Mouse (Mus musculus) cerebellum, adult 11 months (tissue): ENCODE measurements around the gene Gm128.

ENCODE experiments used
- DNase-seq: peaks from one replicate; pipeline ENCODE4 v3.0.0; 2022

The Gm128 gene

DNA sequence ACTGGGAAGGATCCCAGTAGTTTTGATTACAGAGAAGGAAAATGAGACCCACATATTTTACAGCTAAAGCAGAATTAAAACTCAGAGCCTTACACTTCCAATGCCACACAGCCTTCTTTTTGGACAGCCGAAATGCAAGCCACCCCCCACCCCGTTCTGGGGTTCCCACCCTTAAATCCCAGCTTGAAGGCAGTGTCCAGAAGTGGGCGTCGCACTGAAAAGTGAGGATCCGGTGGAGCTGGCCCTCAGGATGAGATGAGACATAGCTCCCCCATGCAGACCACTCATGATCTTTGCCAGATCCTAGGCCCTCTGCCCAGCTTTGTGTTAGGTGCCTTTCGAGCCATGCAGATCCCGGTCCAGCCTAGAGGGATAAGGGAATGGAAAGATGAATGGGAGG lies at the start of gene Gm128:
Gm128 (minus strand) TSS at position 101 of the 400 bp plus-strand sequence.
- no peak for DNase-seq

DNA sequence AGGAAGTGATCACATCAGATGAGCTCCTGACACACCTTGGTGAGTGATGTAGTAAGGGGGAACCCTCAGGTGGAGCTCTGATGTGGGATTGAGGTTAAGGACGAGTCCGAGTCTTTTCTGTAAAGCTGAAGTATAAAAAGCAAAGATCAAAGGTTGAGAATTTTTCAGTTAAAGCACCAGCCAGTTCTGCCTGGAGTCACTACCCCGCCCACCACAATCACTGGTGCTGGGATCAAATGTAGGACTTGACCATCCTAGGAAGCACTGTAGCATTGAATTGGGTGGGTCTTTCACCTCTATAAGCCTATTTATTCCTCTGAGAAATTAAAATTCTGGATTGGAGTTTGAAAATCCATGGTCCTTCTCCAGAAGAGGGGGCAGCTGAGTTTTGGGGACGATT lies 49.6 kb upstream of the Gm128 start:
- no peak for DNase-seq

DNA sequence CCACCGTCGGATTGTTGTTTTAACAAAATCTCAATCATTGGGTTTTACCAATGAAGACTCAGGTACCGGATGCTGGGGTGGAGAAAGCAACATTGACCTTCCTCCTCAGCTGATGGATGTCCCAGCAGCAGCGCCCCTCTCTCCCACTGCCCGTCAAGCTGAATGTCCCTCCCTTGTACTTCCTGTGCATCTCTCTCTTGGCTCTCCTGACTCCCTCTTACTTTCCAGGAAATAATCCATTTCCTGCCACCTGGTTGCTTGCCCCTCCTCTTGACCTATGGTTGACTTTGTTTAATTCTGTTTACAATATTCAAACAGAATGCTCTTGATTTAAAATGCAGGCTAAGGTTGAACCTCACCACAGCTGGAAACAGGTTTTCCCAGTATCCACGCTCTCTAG lies 48.8 kb upstream of the Gm128 start:
- DNase-seq = no peak

DNA sequence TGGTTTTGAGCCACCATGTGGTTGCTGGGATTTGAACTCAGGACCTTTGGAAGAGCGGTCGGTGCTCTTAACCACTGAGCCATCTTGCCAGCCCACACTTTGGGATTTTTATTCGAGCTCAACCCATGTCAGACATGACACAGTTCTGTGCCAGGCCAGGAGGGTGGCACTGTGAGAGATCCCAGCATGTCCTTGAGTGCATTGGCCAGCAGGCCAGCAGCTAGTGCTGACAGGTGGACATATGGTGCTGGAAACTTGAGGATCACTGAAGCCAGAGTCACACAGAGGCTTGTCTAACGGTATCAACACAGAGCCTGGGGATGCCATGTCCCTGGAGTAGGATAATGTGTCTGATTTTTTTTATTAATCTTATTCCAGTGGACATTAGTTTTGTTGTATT lies 48.0 kb upstream of the Gm128 start:
- DNase-seq = peak; percentile 80

DNA sequence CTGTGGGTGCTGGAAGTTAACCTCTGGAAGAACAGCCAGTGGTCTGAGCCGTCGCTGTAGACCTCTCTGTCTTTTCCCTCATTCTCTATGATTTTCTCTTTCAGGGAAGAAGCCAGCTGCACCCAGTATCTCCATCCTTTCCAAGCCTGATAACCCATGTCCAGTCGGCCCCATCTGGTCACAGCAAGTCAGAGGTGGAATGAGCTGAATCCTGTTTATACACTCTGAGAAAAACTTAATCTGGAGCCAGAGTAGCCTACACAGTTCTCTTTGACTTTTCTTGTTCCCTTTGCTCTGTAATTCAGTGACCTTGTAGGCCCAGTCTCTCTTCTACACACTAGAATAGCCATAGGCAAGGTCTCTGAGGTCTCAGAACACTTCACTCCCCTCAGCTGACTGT lies 46.1 kb upstream of the Gm128 start:
- no peak for DNase-seq

DNA sequence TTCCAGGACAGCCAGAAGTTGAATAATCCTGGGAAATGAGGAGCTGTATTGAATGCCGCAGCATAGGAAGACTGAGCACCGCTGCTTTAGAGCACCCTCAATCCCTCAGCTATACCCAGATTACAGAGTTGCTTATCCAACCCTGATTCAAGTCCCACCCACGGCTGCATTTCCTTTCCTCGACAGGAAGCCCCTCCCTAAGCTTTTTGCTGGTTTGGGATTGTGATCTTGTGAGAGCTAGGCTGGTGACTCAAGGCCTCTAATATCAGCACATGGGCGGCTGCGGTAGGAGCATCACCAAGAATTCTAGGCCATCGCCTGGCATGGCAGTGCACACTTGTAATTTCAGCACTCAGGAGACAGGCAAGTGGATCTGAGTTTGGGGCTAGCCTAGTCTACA lies 45.1 kb upstream of the Gm128 start:
- DNase-seq = no peak

DNA sequence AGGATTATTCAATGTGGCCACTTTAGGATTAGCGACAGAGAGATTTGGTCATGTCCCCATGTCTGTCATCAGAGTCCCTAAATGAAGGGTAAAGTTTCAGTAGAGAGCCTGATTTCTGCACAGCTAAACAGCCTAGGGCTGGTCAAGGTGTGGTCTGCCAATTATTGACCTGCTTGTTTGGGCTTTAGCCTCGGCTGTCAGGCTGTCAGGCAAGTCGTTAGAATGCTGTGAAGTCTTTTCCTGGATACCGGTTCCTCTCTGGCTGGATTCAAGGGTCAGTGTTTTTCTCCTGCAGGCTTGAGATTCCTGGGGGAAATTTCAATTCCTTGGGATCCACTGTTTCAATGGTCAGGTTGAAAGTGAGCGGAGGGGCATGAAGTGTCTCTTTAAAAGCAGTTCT lies 44.6 kb upstream of the Gm128 start:
- no peak for DNase-seq

DNA sequence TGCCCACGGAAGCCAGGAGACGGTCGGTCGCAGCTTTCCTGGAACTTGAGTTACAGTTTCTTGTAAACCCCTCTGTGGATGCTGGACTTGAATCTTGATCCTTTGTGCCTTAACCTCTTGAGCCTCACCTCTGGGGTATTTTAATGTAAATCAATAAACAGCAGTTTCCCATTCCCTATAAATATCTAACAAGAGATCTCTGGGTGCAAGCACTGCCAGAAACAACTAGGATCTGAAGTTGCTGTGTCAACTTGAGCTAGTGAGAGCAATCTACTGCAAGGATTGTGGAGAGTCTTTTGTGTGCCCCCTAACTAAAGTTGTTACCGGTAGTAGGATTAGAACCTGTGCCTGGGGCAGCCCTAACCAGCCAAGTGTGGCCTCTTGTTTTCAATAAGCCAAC lies 44.0 kb upstream of the Gm128 start:
- DNase-seq = no peak

DNA sequence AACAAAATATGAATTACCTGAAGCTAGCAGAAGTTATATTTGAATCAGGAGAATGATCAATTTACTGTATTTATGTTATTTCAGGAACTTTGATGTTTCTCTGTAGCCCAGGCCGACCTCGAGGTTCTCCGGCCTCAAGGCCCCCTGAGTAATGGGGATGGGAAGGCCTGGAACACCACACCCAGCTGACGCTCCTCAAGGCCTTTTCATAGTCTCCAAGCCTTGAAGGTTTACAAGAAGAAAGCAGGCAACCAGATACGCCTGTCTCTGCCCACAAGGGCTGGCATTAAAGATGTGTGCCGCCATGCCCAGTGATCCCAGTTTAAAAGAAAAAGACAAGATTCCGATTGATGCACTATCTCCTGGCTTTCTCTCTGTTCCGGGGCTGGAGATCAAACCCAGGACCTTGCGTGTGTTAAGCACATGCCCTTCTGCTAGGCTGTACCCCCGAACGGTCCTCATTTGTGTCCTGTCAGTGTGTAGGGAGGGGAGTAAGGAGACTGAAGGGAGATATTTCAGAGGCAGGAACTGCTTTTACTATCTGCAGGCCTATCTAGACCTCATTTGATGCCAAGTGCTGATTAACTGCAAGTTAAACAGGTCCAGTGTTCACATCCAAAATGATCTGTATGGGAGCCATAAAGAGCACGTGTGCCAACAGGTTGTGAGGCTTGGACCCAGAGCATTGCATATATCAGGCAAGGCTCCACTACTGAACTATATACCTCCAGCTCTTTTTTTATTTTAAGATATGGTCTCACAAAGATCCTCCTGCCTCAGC lies 43.3 kb upstream of the Gm128 start:
- DNase-seq = no peak

DNA sequence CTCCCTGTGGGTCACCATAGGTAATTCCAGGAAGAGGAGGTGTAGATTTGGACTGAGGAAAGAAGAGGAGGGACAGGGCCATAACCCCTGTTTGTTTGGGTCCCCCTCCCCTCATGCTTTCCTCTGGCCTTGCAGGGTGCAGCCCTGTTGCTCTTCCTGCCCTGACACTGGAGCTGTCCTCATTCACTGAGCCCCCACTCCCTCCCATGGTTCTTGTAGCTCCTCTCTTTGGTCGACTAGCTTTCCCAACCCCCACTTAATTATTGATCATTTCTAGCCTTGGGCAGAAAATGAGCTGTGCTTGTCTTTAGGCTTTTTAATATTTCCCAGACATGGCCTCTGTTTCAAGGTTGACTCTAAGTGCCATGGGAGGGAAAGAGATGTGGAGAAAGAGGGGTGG lies 42.7 kb upstream of the Gm128 start:
- DNase-seq = no peak

DNA sequence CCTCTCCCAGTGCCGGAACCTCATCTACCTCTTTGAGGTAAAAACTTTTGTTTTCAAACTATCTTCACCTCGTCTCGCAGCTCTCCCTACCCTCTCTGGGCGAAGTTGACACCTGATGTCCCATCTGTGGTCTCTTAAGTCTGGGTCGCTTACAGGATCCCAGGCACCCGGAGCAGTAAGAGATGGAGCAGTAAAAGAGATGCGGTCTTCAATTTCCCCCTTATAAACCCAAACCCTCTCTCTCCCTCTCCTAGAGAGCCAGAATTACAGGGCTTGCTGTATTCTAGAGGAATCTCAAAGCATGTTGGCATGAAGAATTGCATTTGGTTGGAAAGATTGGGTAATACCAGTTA lies 42.2 kb upstream of the Gm128 start:
- no peak for DNase-seq

DNA sequence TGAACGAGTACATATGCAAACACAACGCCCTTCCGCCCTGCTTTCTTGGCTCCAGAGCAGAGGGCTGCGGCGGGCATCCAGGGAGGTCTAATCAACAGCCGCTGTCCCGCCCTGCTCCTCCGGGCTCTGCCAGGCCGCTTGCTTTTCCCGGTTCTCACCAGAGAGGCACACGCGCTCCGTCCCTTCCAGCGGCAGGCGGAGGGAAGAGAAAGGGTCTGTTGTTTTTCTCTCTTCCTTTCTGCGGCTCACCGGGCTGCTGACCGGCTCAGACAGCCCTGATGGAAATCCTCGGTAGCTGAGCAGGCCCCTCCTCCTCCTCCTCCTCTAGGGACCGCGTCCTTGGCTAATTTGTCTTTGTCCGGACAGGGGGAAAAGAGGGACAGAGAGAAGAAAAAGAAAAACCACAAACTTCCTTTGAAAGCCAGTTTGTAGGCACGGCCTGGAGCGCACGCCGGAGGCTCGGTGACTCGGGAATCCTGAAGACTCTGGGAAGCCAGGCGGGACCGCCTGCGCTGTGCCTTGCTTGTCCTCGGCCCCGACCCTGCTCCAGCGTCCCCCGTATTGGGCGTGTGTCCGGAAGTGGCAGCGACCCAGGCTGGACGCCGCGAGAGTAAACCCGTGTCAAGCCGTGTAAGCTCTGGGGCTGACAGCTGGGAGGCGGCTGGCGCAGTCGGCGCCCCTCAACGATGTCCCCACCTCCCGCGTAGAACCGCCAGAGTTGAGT lies 41.6 kb upstream of the Gm128 start:
- peak; percentile 78 for DNase-seq

DNA sequence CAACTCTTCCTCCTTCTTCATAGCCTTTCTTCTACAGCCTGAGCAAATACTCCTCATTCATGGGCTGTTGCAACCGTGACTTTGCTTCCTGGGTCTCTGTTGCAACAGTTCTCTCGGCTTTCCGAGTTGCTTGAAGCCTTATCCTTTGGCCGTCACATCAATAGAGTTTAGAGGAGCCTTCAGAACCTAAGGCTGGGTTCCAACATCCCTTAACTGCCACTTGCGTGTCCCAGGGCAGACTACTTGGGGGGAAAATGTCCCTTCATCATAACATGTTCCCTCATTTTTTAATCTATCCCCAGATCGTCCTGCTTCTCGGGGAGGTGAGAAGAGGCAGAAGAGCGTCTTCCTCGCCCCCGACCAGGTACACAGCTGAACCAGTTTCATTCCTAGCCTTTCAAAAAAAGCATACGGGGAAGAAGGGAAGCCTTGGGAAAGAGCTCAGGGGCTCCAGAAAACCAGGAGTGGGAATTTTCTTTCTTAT lies 41.0 kb upstream of the Gm128 start:
- no peak for DNase-seq

DNA sequence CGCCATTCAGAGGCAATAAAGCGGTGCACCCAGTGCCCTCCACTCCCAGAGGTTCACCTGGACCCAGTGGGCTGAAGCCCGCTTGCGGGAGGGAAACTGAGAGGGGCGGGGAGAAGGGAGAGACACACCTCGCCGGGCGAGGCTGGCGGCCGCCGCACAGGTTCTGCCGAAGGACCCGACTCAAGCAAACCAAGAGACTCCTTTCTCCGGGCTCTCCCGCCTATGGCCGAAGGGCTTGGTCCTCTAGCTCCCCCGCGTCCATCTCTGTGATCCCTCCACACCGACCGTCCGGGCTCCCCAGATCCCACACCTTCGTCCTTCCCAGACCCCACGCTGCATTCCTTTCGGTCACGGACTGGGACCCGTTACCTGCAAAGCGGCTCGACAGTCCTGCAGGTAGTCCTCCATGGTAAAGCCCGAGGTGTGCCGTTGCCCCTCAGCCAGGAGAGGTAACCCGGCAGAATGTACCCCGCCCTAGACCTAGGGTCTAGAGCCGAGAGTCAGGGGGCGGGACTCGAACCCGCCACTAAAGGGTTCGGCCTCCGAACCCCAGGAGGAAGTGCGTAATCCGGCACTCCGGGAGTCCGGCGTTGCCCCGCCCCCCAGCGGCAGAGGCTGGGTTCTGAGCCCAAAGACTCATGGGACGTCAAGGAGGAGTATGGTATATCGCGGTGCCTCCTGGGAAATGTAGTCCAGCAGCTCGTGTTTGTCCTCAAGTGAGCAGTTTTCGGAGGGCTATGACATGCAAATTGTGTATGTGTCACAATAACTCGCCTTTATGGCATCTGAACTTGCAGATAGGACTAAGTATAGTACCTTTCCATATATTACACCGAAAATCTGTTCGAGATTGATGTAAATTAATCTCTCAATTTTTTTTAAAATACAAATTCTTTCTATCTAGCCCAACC lies 40.1 kb upstream of the Gm128 start, which contains the start of the genes Mindy1 and Prune1:
Mindy1 (plus strand) TSS at position 130 of the 911 bp plus-strand sequence.
Prune1 (minus strand) TSS at position 861 of the 911 bp plus-strand sequence.
- DNase-seq = peak; percentile 98

DNA sequence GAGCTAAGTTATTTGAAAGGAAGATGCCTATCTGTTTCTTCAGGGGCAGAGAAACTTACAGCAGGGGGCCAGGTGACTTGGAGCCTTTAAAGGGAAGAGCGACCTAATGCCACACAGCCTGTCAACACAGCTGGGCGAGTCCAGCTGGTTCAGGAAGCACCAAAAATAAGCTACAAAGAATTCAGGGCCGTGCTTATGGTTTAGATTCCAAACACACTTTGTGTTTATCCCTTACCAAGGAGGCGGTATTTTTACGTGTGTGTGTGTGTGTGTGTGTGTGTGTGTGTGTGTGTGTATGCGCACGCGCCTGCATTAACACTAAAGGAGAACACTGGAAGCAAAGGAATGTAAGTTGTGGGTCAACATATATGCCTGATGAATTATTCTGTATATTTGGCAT lies 39.3 kb upstream of the Gm128 start:
- DNase-seq = no peak

DNA sequence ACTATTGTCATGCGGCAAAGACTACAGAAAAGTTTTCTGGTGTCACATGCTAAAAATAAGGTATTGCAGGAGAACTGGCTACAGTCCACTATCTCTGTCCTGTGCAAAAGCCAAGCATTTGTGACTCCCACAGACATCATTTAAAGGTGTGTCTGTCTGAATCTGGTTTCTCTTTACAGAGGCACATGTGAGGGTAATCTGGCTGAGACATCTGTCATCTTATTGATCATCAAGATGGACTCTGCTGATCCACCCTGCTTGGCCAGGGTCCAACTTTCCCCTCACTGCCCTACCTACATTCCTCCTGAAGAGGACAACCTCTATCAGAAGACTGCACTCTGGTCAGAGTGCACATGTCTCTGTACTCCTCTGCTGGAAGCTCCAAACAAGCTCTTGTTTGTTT lies 35.8 kb upstream of the Gm128 start:
- DNase-seq = no peak

DNA sequence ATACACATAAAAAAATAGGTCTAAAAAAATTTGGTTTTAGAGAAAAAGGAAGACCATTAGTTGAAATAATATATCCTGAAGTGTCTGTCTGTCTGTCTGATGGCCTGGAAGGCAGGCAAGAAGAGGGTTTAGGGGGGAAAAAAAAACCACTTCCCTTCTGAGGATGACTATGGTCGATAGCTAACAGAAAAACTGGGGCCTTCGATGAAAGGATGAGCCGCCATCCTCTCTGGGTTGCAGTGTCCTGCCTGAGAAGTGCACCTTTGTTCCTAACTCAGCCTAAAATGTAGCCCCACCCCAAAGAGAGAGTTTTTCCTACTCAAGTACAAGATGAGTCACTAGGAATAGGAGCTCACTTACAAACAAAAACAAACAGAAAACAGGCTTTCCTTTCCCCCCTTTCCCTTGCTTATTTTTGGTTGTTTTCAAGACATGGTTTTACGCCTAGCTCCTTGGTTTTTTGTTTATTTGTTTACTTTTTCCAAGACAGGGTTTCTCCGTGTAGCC lies 35.1 kb upstream of the Gm128 start:
- no peak for DNase-seq

DNA sequence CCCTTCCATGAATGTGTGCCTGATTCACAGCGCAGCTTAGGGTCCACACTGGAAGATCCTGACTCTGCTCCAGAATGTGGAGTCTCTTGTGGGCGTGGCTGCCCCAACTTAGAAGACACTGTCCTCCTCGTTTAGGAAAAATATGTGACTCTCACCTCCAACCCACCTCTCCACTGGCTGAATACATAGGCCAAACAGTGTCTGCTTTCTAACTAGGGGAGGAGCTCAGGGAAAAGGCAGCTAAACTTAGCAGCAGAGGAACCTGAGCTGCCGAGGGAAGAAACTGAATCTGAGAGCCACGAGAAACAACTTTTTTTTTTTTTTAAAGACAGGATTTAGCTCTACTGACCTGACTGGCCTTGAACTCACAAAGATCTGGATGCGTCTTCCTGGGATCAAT lies 33.8 kb upstream of the Gm128 start:
- DNase-seq = no peak

DNA sequence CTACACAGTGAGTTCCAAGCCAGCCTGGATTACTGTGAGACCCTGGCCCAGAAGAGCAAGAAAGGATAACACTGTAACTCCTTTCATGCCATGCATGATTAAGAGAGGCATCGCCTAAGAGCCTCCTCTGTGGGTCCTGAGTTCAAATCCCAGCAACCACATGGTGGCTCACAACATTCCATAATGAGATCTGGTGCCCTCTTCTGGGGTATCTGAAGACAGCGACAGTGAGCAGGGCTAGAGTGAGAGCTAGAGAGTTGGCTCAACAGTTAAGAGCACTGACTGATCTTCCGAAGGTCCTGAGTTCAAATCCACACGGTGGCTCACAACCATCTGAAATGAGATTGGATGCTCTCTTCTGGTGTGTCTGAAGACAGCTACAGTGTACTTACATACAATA lies 33.1 kb upstream of the Gm128 start:
- no peak for DNase-seq

DNA sequence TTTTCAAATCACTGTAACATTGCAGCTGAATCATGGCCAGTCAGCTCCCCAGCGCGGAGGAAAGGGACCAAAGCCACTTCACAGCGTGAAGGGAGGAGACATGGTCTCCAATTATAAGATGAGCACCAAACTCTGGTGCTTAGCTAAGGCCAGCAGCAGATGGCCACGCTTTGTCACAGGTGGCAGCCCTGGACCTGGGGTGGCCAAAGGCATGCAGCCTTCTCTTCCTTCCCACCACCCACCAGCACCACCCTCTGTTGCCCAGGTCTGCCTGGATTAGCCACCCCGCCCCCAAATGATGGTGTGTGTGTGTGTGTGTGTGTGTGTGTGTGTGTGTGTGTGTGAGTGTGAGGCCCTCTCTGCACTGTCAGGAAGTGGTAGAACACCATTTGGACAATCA lies 32.1 kb upstream of the Gm128 start:
- DNase-seq = peak; percentile 92

DNA sequence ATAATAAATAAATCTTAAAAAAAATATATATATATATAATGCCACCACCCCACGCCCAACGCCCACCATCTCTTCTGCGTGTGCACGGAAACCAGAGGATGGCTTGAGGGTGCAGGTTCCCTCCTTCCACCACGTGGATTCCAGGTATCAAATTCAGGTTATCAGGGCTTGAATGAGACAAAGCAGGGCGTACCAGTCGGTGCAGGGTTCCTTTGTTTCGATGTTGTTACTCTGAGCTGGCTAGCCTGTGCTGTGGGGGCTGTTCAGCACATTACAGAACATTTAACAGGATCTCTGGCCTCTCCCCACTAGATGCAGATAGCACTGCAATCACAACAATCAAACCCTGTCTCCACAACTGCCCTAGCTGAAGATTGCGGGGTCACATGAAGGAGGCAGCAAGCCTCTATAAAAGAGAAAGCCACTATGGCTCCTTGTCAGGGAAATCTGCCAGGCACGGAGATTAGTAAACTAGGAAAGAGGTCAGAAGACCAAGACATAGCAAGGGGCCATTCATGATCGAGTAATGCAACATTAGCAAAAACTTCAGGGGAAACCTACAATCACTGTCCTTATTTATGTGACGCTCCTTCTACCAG lies 29.5 kb upstream of the Gm128 start:
- DNase-seq = no peak

DNA sequence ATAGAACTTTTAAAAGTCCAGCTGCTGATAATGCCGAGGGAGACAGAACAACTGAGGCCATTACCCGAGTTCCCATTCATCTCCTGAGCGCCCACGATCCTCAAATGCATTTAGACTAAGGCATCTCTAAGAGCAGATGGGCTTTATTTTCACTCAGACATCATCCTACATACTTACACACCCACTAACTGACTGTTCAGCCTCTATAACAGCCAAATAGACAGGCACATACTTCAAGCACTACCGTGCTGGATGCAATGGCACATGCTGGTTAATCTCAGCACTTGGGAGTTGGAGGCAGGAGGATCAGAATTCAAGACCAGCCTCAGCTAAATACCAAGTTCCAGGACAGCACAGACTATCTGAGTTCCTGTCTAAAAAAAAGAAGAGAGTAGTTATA lies 28.4 kb upstream of the Gm128 start:
- no peak for DNase-seq

DNA sequence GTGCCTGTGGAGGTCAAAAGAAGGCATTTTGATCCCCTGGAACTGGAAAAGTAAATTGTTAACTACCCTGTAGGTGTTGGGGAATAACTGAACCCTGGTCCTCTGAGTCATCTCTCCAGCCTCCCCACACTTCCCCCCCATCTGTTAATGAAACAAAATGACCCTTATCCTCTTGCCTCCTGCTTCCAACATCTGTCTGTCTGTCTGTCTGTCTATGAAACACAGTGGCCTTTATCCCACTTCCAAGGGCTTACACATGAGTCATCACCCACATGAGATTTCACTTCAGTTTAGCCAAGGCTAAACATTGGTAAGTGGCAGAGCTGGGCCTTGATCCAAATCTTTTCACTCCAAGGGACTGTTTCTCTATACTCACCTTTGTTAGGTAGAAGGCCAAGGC lies 26.5 kb upstream of the Gm128 start:
- DNase-seq = no peak
